Mouse (Mus musculus) lung, postnatal 14 days (tissue): ENCODE measurements around the gene Dpysl5.
A peak's percentile ranks its signal among the peaks of the same experiment; 100 is the strongest.

Experiments
- DNase-seq: peaks from one replicate; pipeline ENCODE4 v3.0.0; 2021

Dpysl5 gene

GRCm38 (mm10) chr5:30765596-30766370 lies 54.4 kb downstream of the Dpysl5 start:
- no peak for DNase-seq

- DNase-seq, result no peak
Measured at GRCm38 (mm10) chr5:30768082-30768481, 56.7 kb downstream of the Dpysl5 start.

- peak; percentile 83 for DNase-seq
Measured at GRCm38 (mm10) chr5:30768598-30768997, 57.2 kb downstream of the Dpysl5 start.

- peak; percentile 16 for DNase-seq
Measured at GRCm38 (mm10) chr5:30769075-30769474, 57.7 kb downstream of the Dpysl5 start.

GRCm38 (mm10) chr5:30774601-30775371 lies 63.4 kb downstream of the Dpysl5 start:
- DNase-seq, result peak; percentile 94

DNA sequence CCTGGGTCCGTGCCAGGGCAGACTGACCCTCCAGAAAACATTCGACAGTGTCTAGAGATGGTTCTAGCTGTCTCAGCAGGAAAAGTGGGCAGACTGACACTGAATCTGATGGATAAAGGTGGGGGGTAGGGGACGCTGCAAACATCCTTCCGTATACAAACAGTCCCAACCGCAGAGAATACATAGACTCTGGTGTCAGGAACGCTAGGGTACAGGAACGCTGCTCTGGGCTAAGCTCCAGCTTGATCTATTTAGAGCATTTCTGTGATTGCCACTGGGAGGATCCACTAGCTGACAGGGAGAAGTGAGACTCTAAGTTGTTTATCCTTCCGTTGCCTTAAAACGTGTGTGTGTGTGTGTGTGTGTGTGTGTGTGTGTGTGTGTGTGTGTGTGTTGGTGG lies 69.3 kb downstream of the Dpysl5 start:
- DNase-seq, result no peak

DNA sequence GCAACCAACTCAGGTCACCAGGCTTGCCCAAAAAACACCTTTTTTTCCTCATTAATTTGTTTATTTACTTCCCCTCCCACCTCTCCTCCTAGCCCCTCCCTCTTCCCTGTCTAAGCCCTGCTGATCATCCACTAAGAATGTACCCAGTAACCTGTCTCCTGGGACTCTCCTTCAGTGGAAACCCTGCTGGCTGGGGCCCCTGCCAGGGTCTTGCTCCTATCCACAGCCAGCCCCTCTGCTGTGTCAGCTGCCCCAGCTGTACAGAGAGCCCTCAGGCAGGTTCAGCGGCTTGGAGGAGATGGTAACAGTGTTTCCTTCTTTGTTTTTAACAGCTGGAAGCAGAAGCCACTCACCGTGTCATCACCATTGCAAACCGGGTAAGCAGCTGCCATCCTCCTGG lies 69.8 kb downstream of the Dpysl5 start:
- no peak for DNase-seq

- DNase-seq, result no peak
Measured at GRCm38 (mm10) chr5:30787381-30787780, 76.0 kb downstream of the Dpysl5 start.

DNA sequence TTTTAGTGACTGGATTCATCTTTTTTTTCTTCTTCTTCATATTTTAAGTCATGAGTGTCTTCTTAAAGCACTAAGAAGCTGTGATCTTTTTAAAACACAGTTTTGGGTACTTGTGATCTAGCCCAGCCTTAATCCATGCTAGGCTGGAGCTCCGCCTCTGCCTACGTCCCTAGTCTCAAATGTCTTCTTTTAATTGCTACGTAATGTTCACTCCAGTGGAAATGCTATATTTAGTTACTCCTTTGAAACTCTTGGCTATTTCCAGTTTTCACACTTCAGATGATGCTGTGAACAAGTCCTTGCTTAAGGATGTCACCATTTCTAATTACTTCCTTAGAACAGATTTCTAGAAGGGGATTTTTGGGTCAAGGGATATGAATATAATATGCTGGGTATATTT lies 78.7 kb downstream of the Dpysl5 start:
- DNase-seq, result no peak

GRCm38 (mm10) chr5:30796125-30796524 lies 84.8 kb downstream of the Dpysl5 start:
- DNase-seq, result peak; percentile 90

- DNase-seq, result no peak
Measured at GRCm38 (mm10) chr5:30797482-30797881, 86.1 kb downstream of the Dpysl5 start.

DNA sequence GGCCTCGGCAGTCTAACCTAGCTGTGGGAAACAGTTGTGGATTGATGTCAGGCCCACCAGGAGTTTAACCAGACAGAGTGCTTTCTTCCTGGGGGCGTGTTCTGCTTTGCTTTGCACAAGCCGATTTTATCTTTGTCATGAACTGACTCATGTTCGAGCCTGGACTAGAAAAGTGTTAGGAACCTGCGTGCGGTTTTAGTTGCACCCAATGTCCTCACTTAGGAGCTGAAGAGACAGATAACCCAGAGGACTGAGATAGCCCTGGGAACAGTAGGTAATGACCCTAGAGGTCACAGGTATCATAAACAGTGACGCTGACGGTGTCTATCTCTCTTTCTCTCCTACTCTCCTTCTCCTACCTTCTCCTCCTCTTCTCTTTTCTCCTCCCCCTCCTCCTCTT lies 86.6 kb downstream of the Dpysl5 start:
- DNase-seq, result no peak

- no peak for DNase-seq
Measured at GRCm38 (mm10) chr5:30798965-30799364, 87.6 kb downstream of the Dpysl5 start.

DNA sequence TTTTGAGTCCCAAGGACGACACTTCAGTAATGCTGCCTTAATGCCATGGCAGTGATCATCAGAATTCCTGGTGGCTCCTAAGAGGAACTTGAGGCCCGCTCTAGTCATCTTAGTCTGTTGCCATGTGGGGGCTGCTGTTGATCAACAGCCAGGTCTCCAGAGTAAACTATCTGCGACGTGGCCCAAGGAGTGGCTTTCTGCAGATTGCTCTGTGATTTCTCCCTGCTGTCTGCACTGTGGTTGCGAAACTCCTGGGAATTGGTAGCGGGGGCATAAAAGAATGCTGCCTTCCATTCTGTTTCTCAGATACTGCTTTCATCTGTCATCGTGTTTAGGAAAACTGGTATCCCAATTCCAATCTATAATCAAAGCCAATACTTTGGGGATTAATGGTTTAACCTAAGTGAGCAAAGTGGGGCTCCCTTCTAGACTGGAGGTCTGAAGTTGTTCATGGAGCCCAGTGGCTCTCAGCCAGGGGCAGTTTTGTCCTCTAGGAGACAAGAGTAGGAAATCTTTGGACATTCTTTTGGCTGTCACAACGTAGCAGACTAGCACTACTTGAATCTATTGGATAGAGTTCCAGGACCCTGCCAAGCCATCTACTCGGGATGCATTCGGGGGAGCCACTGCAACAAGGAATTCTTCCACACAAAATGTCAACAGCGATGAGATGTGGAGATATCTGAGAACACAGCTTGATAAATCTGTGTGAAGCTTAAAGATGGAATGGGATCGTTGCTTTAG lies 91.5 kb downstream of the Dpysl5 start:
- DNase-seq, result peak; percentile 18

DNA sequence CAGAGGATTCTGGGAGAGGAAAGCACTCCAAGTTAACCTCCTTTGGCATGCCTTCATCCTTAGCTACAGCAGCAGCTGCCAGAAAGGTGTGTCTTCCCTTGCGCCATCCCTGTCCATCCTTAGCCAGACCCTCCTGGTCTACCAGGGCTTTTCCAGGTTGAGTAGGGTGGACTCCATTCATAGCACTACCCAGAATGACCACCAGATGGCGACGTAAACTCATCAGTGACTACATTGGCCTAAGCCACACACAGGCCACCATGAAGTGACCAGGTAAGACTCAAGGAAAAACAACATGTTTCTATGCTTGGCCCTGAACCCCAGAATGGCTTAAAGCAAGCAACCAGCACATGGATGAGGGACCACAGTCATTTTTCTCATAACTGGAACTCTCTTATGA lies 94.7 kb downstream of the Dpysl5 start:
- DNase-seq, result peak; percentile 95

- DNase-seq, result peak; percentile 90
Measured at GRCm38 (mm10) chr5:30814424-30815119, 103.2 kb downstream of the Dpysl5 start, which contains the start of gene Mapre3. TSS of gene Mapre3 (plus strand) at chr5:30814641.

GRCm38 (mm10) chr5:30815120-30815465 lies 103.7 kb downstream of the Dpysl5 start:
- no peak for DNase-seq

- DNase-seq, result peak; percentile 22
Measured at GRCm38 (mm10) chr5:30816261-30816791, 105.0 kb downstream of the Dpysl5 start.

DNA sequence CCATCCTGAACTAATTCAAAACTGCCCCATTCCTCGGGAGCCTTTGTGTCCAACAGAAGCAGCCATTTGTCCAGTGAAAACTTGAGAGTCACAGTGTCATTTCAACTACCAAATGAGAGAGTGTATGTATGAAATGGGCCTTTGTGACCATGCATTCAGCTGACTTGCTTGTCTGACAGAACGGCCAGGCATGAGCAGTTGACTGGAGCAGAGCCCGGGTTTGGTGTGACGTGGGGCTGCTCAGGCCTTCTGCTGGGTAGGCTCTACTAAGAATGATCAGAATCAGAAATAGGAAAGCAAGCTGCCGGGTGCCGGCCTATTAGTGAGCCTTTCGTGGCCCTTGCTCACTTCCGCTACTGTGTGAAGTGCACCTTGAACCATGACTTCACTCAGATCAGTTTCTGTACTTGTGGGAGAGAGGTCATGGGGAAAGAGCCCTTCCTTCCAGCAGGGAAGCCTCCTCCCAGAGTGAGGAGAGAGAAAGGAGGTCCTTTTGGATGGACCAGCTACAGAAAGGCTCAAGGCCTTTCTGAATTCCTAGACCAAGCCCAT lies 107.5 kb downstream of the Dpysl5 start:
- DNase-seq, result no peak

GRCm38 (mm10) chr5:30822689-30823088 lies 111.3 kb downstream of the Dpysl5 start:
- no peak for DNase-seq

- no peak for DNase-seq
Measured at GRCm38 (mm10) chr5:30823091-30823490, 111.7 kb downstream of the Dpysl5 start.
